Mouse (Mus musculus): ENCODE measurements at regions not wholly inside any gene's neighbourhood (a gene's known extent, or its start where the extent isn't known, plus 50 kb on each side); places are given as distances from the start of the nearest gene placed in this dataset.

GRCm38 (mm10) chr6:84320586-84320985 is 273.1 kb downstream of the Cyp26b1 start:
- TF ChIP-seq CTCF (IDR thresholded peaks at IDR 0.05; ENCODE audit: borderline replicate concordance, extremely low read depth, insufficient read depth, insufficient read length): peak; percentile 17; the same call in 1 of the 2 replicates
- no peak for TF ChIP-seq POLR2A (IDR thresholded peaks at IDR 0.05; ENCODE audit: borderline replicate concordance, extremely low read depth, insufficient read depth, insufficient read length, poor library complexity, severe bottlenecking)
